8 mouse cellular contexts compared by ENCODE assay signal in genomic region chr2:35906174-35906798, GRCm38 (mm10).
DNase-seq lines count a peak whose midpoint lies in the region; ATAC-seq lines count a peak whose summit lies in the region.

No protein-coding gene starts in this region.

- no peaks in the 10 kb centered on the region for H3K27me3 ChIP-seq in liver, embryonic 12.5 days (replicated peaks)

- H3K4me3 ChIP-seq in liver, embryonic 12.5 days, result no peak overlapping the region

- no peak for ATAC-seq in liver, embryonic 12.5 days
- peak; percentile 67 for ATAC-seq in megakaryocyte-erythroid progenitor cell, adult 5-6 weeks (replicated peaks; ENCODE audit: low FRiP score, low TSS enrichment, poor library complexity, severe bottlenecking)

- H3K9ac ChIP-seq in liver, embryonic 12.5 days, result no peak overlapping the region

- H3K4me2 ChIP-seq in liver, embryonic 12.5 days, result no peak overlapping the region

- 15% methylated on average over 11 of the region's 11 CpGs for WGBS in liver, embryonic 12.5 days (ENCODE audit: insufficient replicate concordance)

- DNase-seq in liver, result peak; percentile 48
- peak; percentile 93 for DNase-seq in embryo, embryonic 10.5 days (ENCODE audit: low spot score)
- peak; percentile 52 for DNase-seq in gastrocnemius, postnatal 14 days
- peak; percentile 72 for DNase-seq in induced T-regulatory cell, adult 2 months (ENCODE audit: low read depth)
- DNase-seq in left cerebral cortex, adult 18-20 months (ENCODE audit: low spot score in 2 of 2), result peak; percentile 57 to 70
- DNase-seq in right cerebral cortex, postnatal 4 days, result peak; percentile 54

- intact Hi-C loops in gastrocnemius, postnatal 14 days (cut with DNase I; ENCODE audit: low total_unique reads), result loop anchor here (5.0 kb wide), 1 partner anchor 259 kb away; no protein-coding TSS in a partner anchor

- H3K36me3 ChIP-seq in liver, embryonic 12.5 days, result no peaks in the 10 kb centered on the region

- H3K9me3 ChIP-seq in liver, embryonic 12.5 days (replicated peaks), result no peaks in the 10 kb centered on the region

- no peaks in the 10 kb centered on the region for H3K4me1 ChIP-seq in liver, embryonic 12.5 days

- H3K27ac ChIP-seq in liver, embryonic 12.5 days, result no peak overlapping the region
